Mouse (Mus musculus): ENCODE results near the gene Ggt5.

- TF ChIP-seq CTCF (IDR thresholded peaks at IDR 0.05; ENCODE audit: extremely low read depth, insufficient read depth, low read length) (no peak), POLR2A (IDR thresholded peaks at IDR 0.05; ENCODE audit: extremely low read depth, insufficient read depth, low read length) (no peak)
These were observed 72.7 kb downstream of the Ggt5 start for GRCm38 (mm10) chr10:75661876-75662275.

Measured in cortical plate, adult 2 months (tissue).